Mouse (Mus musculus) midbrain, embryonic 12.5 days (tissue): ENCODE data around the gene Dnajb12. TPM values are rescaled to one million over a fixed set of nuclear protein-coding genes. Genes with fewer than 3 reads are reported as not detected.
A peak's percentile ranks its signal among the peaks of the same experiment; 100 is the strongest.

Source experiments
- ATAC-seq: fragments of 200-750 bp; cut with Nextera tagmentation; 2 replicates; pipeline ENCODE4 v1.8.0; 2017; ENCODE audit warnings: low read depth, moderate TSS enrichment, moderate library complexity; ENCODE audit not compliant: low FRiP score
- H3K27ac ChIP-seq: fragments of 300-500 bp; sonication (generic); replicated peaks from 2 replicates; pipeline ENCODE4 v1.5.1; 2016; ENCODE audit warnings: mild to moderate bottlenecking
- H3K27me3 ChIP-seq: fragments of 300-500 bp; sonication (generic); 2 replicates; pipeline ENCODE4 v1.6.1; 2016; ENCODE audit warnings: mild to moderate bottlenecking
- H3K36me3 ChIP-seq: fragments of 300-500 bp; sonication (generic); 2 replicates; pipeline ENCODE4 v1.6.1; 2016
- H3K4me1 ChIP-seq: fragments of 300-500 bp; sonication (generic); 2 replicates; pipeline ENCODE4 v1.6.1; 2016
- H3K4me2 ChIP-seq: fragments of 300-500 bp; sonication (generic); replicated peaks from 2 replicates; pipeline ENCODE4 v1.6.1; 2016; ENCODE audit warnings: mild to moderate bottlenecking, moderate library complexity
- H3K4me3 ChIP-seq: fragments of 300-500 bp; sonication (generic); 2 replicates; pipeline ENCODE4 v1.5.1; 2016; ENCODE audit warnings: mild to moderate bottlenecking
- H3K9ac ChIP-seq: fragments of 300-500 bp; sonication (generic); replicated peaks from 2 replicates; pipeline ENCODE4 v1.6.1; 2016; ENCODE audit warnings: mild to moderate bottlenecking, moderate library complexity
- H3K9me3 ChIP-seq: fragments of 300-500 bp; sonication (generic); 2 replicates; pipeline ENCODE4 v1.6.1; 2016; ENCODE audit warnings: mild to moderate bottlenecking
- WGBS: fragments of 180-500 bp; shearing (Covaris S2); methylation state at CpG from one replicate; pipeline ENCODE4 v1.1.7; 2016; 5-methylcytosine and 5-hydroxymethylcytosine counted together
- polyA plus RNA-seq: library from polyadenylated mRNA; unstranded; fragments of >200 nt; fragmentation: Nextera tagmentation; extraction: Ambion mirVana; gene quantifications from 2 replicates; pipeline ENCODE4 v1.2.1, GENCODE M21; 2016

The Dnajb12 gene
- polyA plus RNA-seq, 1 experiment from 2014 or later, result 22.7 TPM

DNA sequence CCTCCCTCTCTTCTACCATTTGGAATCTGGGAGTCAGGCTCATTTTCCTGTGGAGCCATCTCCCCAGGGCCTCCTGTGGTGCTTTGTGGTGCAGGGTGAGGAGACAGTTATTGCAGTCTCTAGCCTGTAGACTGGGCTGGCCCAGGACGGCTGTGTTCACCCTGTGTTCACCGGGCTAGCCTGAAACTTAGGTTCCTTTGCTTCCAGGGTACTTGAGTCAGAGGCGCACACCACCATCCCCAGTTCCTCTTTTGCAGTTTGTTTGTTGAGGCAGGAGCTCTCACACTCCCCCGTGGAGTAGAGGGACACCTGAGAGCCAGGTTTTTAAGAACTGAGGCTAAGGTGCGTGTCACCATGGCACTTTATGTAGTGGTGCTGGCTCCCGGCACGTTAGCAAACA is 10.0 kb downstream of the Dnajb12 start:
- 89% methylated on average over 7 of the region's 7 CpGs for WGBS

GRCm38 (mm10) chr10:59889953-59890751 is 10.8 kb downstream of the Dnajb12 start:
- H3K4me3 ChIP-seq, result no peak overlapping the region
- 82% methylated on average over 15 of the region's 15 CpGs for WGBS
- no peak for ATAC-seq
- H3K27me3 ChIP-seq, result no peaks in the 10 kb centered on the region
- H3K9me3 ChIP-seq, result no peaks in the 10 kb centered on the region
- no peak overlapping the region for H3K9ac ChIP-seq
- H3K4me2 ChIP-seq, result no peak overlapping the region
- no peak overlapping the region for H3K27ac ChIP-seq
- peaks cover 46% of the 10 kb centered on the region for H3K36me3 ChIP-seq
- peaks cover 16% of the 10 kb centered on the region for H3K4me1 ChIP-seq

More for the DNA sequence above, 10.0 kb downstream of the Dnajb12 start:
- Histone ChIP-seq H3K9me3 (no peaks in the 10 kb centered on the region), H3K4me3 (no peak overlapping the region), H3K4me1 (peaks cover 13% of the 10 kb centered on the region), H3K27ac (no peak overlapping the region), H3K36me3 (peaks cover 50% of the 10 kb centered on the region), H3K27me3 (no peaks in the 10 kb centered on the region), H3K9ac (no peak overlapping the region), H3K4me2 (no peak overlapping the region)
- ATAC-seq, result no peak

GRCm38 (mm10) chr10:59892977-59893376 is 13.6 kb downstream of the Dnajb12 start:
- Histone ChIP-seq H3K4me2 (no peak overlapping the region), H3K36me3 (peaks cover 58% of the 10 kb centered on the region), H3K4me1 (peaks cover 38% of the 10 kb centered on the region), H3K27ac (peak overlapping the region; percentile 42; the same call in 1 of the 2 replicates), H3K4me3 (no peak overlapping the region), H3K27me3 (no peaks in the 10 kb centered on the region), H3K9ac (no peak overlapping the region), H3K9me3 (no peaks in the 10 kb centered on the region)
- 35% methylated on average over 6 of the region's 6 CpGs for WGBS
- no peak for ATAC-seq

- H3K4me3 ChIP-seq, result no peak overlapping the region
- peak overlapping the region; percentile 42; the same call in 1 of the 2 replicates for H3K27ac ChIP-seq
- H3K4me2 ChIP-seq, result no peak overlapping the region
- H3K9me3 ChIP-seq, result no peaks in the 10 kb centered on the region
- no peak overlapping the region for H3K9ac ChIP-seq
- ATAC-seq, result no peak
- H3K36me3 ChIP-seq, result peaks cover 58% of the 10 kb centered on the region
- 80% methylated on average over 25 of the region's 25 CpGs for WGBS
- H3K27me3 ChIP-seq, result no peaks in the 10 kb centered on the region
- peaks cover 54% of the 10 kb centered on the region for H3K4me1 ChIP-seq
Measured at GRCm38 (mm10) chr10:59894251-59895160, 15.2 kb downstream of the Dnajb12 start.

DNA sequence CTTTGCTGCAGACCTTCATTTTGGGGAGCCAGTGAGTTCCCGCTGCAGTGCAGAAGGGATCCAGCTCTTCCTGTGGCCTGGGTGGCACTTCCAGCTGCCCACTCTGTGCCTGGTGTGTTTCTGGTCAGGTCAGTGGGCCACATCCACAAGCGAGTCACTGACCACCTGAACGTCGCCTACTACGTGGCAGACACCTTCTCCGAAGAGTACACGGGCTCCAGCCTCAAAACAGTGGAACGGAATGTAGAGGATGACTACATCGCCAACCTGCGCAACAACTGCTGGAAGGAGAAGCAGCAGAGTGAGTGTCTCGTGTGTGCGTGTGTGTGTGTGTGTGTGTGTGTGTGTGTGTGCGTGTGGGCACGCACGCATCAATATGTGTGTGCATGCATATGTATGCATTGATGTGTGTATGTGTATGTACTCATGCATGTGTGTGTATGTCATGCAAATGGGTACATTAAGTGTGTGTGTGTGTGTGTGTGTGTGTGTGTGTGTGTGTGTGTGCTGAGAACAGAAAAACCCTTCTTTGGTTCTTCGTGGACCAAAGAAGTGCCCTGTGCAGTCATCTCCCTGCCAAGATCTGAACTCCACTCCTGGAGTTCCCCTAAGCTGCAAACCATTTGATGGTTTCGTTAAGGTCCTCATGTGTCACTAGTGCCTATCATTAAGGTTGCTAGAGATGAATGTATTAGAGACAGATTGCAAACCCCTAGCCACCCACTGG is 16.3 kb downstream of the Dnajb12 start:
- Histone ChIP-seq H3K36me3 (peaks cover 50% of the 10 kb centered on the region), H3K27me3 (no peaks in the 10 kb centered on the region), H3K9me3 (no peaks in the 10 kb centered on the region), H3K9ac (no peak overlapping the region), H3K4me1 (peaks cover 60% of the 10 kb centered on the region), H3K4me2 (no peak overlapping the region), H3K4me3 (no peak overlapping the region), H3K27ac (peak overlapping the region; percentile 99; the same call in 1 of the 2 replicates)
- ATAC-seq, result no peak
- WGBS, result 96% methylated on average over 17 of the region's 17 CpGs

DNA sequence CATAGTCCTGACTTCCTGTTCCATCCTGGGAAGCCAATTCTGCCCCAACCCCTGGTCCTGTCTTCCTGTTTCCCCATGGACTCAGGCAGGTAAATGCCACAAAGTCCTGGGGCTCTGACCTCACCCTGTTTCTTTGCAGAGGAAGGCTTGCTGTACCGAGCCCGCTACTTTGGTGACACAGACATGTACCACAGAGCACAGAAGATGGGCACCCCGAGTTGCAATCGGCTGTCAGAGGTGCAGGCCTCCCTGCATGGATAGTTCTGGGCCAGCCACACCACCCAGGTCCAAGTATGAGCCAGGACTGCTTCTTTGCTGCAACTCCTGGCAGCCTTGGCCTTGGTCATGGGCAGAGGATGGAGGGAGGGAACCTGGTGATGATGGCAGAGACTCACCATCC is 16.9 kb downstream of the Dnajb12 start:
- Histone ChIP-seq H3K4me3 (no peak overlapping the region), H3K9ac (peak overlapping the region; percentile 45), H3K9me3 (no peaks in the 10 kb centered on the region), H3K4me1 (peaks cover 65% of the 10 kb centered on the region), H3K4me2 (no peak overlapping the region), H3K27me3 (no peaks in the 10 kb centered on the region), H3K27ac (peak overlapping the region; percentile 99), H3K36me3 (peaks cover 44% of the 10 kb centered on the region)
- 87% methylated on average over 4 of the region's 4 CpGs for WGBS
- no peak for ATAC-seq

DNA sequence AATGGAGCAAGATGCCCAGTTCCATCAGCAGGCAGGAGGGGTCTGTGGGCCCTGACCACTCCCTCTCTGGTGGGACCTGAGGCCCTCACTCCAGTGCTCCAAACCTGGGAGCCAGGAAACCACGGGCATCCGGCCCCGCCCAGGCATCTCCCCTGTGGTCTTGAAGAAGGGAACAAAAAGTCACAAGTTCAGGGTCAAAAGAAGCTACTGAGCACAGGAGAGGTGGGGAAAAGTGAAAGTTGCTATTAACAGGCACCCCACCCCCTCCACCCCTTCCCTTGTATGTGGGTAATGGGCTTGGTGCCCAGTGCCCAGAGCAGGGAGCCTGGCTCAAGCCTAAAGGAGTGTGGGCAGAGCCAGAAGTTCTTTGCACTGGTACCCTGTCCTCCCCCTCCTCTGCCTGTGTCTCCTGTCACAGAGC is 17.6 kb downstream of the Dnajb12 start:
- H3K4me2 ChIP-seq, result peak overlapping the region; percentile 41
- no peaks in the 10 kb centered on the region for H3K27me3 ChIP-seq
- H3K27ac ChIP-seq, result peak overlapping the region; percentile 99
- 40% methylated on average over 3 of the region's 3 CpGs for WGBS
- H3K4me1 ChIP-seq, result peaks cover 66% of the 10 kb centered on the region
- no peaks in the 10 kb centered on the region for H3K9me3 ChIP-seq
- H3K4me3 ChIP-seq, result no peak overlapping the region
- no peak for ATAC-seq
- peaks cover 37% of the 10 kb centered on the region for H3K36me3 ChIP-seq
- peak overlapping the region; percentile 45; the same call in 1 of the 2 replicates for H3K9ac ChIP-seq

DNA sequence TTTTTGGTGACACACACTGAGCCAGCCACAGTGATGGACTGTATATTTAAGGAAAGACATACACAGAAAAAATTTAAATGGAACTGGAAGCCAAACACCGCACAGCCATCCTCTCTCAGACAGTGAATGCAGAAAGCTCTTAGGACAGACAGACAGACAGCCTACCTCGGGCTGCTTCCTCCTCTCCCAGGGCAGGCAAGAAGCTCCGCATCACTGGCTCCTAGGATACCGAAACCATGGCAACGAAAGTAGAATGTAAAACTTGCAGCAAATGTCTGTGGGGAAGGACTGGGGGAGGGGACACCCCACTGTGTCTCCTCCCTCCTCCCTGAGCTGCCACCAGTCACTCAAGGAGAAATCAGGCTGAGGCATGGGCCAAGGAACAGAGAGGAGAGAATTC is 18.2 kb downstream of the Dnajb12 start:
- H3K4me2 ChIP-seq, result peak overlapping the region; percentile 41
- WGBS, result 7% methylated on average over 5 of the region's 5 CpGs
- H3K27me3 ChIP-seq, result no peaks in the 10 kb centered on the region
- H3K4me3 ChIP-seq, result no peak overlapping the region
- H3K9me3 ChIP-seq, result no peaks in the 10 kb centered on the region
- H3K36me3 ChIP-seq, result peaks cover 32% of the 10 kb centered on the region
- peak overlapping the region; percentile 99 for H3K27ac ChIP-seq
- H3K4me1 ChIP-seq, result peaks cover 72% of the 10 kb centered on the region
- peak overlapping the region; percentile 37; the same call in 1 of the 2 replicates for H3K9ac ChIP-seq
- ATAC-seq, result peak; percentile 9; the same call in 1 of the 2 replicates

DNA sequence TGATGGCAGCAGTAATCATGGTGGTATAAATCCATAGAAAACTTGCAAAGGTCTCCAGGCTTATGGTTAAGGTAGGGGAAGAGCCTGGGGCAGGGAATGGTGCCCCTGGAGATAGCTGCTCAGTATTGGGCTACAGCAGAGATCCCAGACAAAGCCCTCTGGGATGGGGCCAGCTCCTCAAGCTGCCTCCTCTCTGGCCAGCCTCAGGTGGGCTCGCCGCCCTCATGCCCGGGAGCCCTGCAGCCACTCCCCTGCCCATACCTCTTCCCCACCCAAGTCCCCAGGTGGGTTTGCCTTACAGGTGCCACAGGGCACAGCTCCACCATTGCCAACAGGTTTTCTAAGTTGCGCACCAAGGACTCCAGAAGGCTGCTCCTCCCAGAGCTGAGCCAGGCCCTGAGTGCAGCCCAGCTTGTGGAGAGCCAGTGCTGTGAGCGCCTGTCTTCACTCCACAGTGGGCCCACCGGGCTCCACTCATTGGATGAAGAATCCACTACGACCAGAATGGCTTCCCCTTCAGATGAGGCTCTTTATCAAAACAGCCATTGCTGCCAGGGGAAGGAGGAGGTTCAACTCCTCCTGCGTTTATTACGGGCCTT is 18.9 kb downstream of the Dnajb12 start:
- H3K4me2 ChIP-seq, result no peak overlapping the region; the same call in 1 of the 2 replicates
- ATAC-seq, result no peak
- H3K4me1 ChIP-seq, result peaks cover 80% of the 10 kb centered on the region
- H3K4me3 ChIP-seq, result no peak overlapping the region
- H3K9me3 ChIP-seq, result no peaks in the 10 kb centered on the region
- H3K27ac ChIP-seq, result peak overlapping the region; percentile 99
- no peaks in the 10 kb centered on the region for H3K27me3 ChIP-seq
- peaks cover 27% of the 10 kb centered on the region for H3K36me3 ChIP-seq
- H3K9ac ChIP-seq, result peak overlapping the region; percentile 28
- 47% methylated on average over 9 of the region's 9 CpGs for WGBS

DNA sequence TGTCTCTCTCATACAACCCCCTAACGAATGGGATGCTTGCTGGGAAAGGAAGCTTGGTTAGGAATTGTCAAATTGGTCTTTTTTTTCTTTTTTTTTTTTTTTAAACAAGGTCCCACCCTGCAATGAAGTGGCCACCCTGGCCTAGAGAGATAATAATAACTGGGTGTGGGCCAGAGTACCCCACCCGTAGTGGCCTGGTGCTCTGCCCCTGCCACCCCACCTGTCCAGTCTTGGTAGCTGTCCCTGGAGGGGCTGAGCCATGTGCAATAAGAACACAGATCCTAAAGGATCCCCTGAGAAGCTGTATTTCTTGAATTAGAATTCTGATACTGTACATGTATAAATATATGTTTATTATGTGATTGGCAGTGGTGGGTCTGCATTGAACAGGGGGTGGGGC is 19.6 kb downstream of the Dnajb12 start:
- no peak overlapping the region for H3K4me3 ChIP-seq
- peaks cover 23% of the 10 kb centered on the region for H3K36me3 ChIP-seq
- 36% methylated on average over 2 of the region's 2 CpGs for WGBS
- H3K4me2 ChIP-seq, result peak overlapping the region; percentile 35
- ATAC-seq, result no peak
- no peaks in the 10 kb centered on the region for H3K9me3 ChIP-seq
- H3K9ac ChIP-seq, result peak overlapping the region; percentile 57; the same call in 1 of the 2 replicates
- peak overlapping the region; percentile 99 for H3K27ac ChIP-seq
- H3K27me3 ChIP-seq, result no peaks in the 10 kb centered on the region
- H3K4me1 ChIP-seq, result peaks cover 79% of the 10 kb centered on the region
